Mouse (Mus musculus): ENCODE data around the gene Cmas. TPM values are rescaled to one million over a fixed set of nuclear protein-coding genes. Genes with fewer than 3 reads are reported as not detected.

The Cmas gene
- polyA plus RNA-seq, 1 experiment from 2014 or later, result 110 TPM

GRCm38 (mm10) chr6:142776935-142777334 lies 20.4 kb downstream of the Cmas start:
- no peak for DNase-seq (ENCODE audit: low spot score)
- H3K4me2 ChIP-seq (ENCODE audit: low read depth, low read length), result no peak overlapping the region
- H3K27me3 ChIP-seq (ENCODE audit: control insufficient read depth, insufficient read depth, low read length), result no peaks in the 10 kb centered on the region
- no peak overlapping the region for H3K4me3 ChIP-seq (ENCODE audit: low read depth, low read length)
- H3K9me3 ChIP-seq (replicated peaks; ENCODE audit: control insufficient read depth, low read length), result no peaks in the 10 kb centered on the region
- H3K27ac ChIP-seq (replicated peaks; ENCODE audit: low read depth, low read length), result no peak overlapping the region
- H3K36me3 ChIP-seq (replicated peaks; ENCODE audit: control insufficient read depth, insufficient read depth, low read depth, low read length), result peaks cover 9% of the 10 kb centered on the region
- no peak overlapping the region for H3K9ac ChIP-seq (replicated peaks; ENCODE audit: low read length)
- H3K4me1 ChIP-seq (ENCODE audit: control insufficient read depth, insufficient read depth, low read length), result no peaks in the 10 kb centered on the region
- WGBS, result 81% methylated on average over 4 of the region's 4 CpGs
- ATAC-seq (replicated peaks; ENCODE audit: insufficient number of reproducible peaks, low FRiP score, low TSS enrichment, low read depth), result no peak

GRCm38 (mm10) chr6:142779045-142779811 lies 22.7 kb downstream of the Cmas start:
- Histone ChIP-seq H3K4me2 (ENCODE audit: low read depth, low read length) (no peak overlapping the region), H3K27me3 (ENCODE audit: control insufficient read depth, insufficient read depth, low read length) (no peaks in the 10 kb centered on the region), H3K4me3 (ENCODE audit: low read depth, low read length) (no peak overlapping the region), H3K36me3 (replicated peaks; ENCODE audit: control insufficient read depth, insufficient read depth, low read depth, low read length) (no peaks in the 10 kb centered on the region), H3K9ac (replicated peaks; ENCODE audit: low read length) (no peak overlapping the region), H3K9me3 (replicated peaks; ENCODE audit: control insufficient read depth, low read length) (no peaks in the 10 kb centered on the region), H3K4me1 (ENCODE audit: control insufficient read depth, insufficient read depth, low read length) (no peaks in the 10 kb centered on the region), H3K27ac (replicated peaks; ENCODE audit: low read depth, low read length) (no peak overlapping the region)
- 54% methylated on average over 11 of the region's 11 CpGs for WGBS
- ATAC-seq (replicated peaks; ENCODE audit: insufficient number of reproducible peaks, low FRiP score, low TSS enrichment, low read depth) (peak; percentile 16; the same call in 1 of the 2 replicates), DNase-seq (ENCODE audit: low spot score) (peak; percentile 61)

- DNase-seq (ENCODE audit: low spot score) (no peak), ATAC-seq (replicated peaks; ENCODE audit: insufficient number of reproducible peaks, low FRiP score, low TSS enrichment, low read depth) (peak; percentile 46; the same call in 1 of the 2 replicates)
- Histone ChIP-seq H3K4me1 (ENCODE audit: control insufficient read depth, insufficient read depth, low read length) (no peaks in the 10 kb centered on the region), H3K9ac (replicated peaks; ENCODE audit: low read length) (no peak overlapping the region), H3K4me3 (ENCODE audit: low read depth, low read length) (no peak overlapping the region), H3K9me3 (replicated peaks; ENCODE audit: control insufficient read depth, low read length) (no peaks in the 10 kb centered on the region), H3K27ac (replicated peaks; ENCODE audit: low read depth, low read length) (no peak overlapping the region), H3K27me3 (ENCODE audit: control insufficient read depth, insufficient read depth, low read length) (no peaks in the 10 kb centered on the region), H3K4me2 (ENCODE audit: low read depth, low read length) (no peak overlapping the region), H3K36me3 (replicated peaks; ENCODE audit: control insufficient read depth, insufficient read depth, low read depth, low read length) (no peaks in the 10 kb centered on the region)
- 68% methylated on average over 14 of the region's 14 CpGs for WGBS
Measured at GRCm38 (mm10) chr6:142779812-142780573, 23.5 kb downstream of the Cmas start.

- no peak overlapping the region for H3K27ac ChIP-seq (replicated peaks; ENCODE audit: low read depth, low read length)
Measured at GRCm38 (mm10) chr6:142780574-142781033, 24.1 kb downstream of the Cmas start.

GRCm38 (mm10) chr6:142781286-142781685 lies 24.8 kb downstream of the Cmas start:
- no peaks in the 10 kb centered on the region for H3K9me3 ChIP-seq (replicated peaks; ENCODE audit: control insufficient read depth, low read length)
- H3K9ac ChIP-seq (replicated peaks; ENCODE audit: low read length), result no peak overlapping the region
- DNase-seq (ENCODE audit: low spot score) (no peak), ATAC-seq (replicated peaks; ENCODE audit: insufficient number of reproducible peaks, low FRiP score, low TSS enrichment, low read depth) (no peak)
- H3K36me3 ChIP-seq (replicated peaks; ENCODE audit: control insufficient read depth, insufficient read depth, low read depth, low read length), result no peaks in the 10 kb centered on the region
- no peak overlapping the region for H3K4me3 ChIP-seq (ENCODE audit: low read depth, low read length)
- H3K4me1 ChIP-seq (ENCODE audit: control insufficient read depth, insufficient read depth, low read length), result no peaks in the 10 kb centered on the region
- H3K4me2 ChIP-seq (ENCODE audit: low read depth, low read length), result no peak overlapping the region
- H3K27ac ChIP-seq (replicated peaks; ENCODE audit: low read depth, low read length), result no peak overlapping the region
- no peaks in the 10 kb centered on the region for H3K27me3 ChIP-seq (ENCODE audit: control insufficient read depth, insufficient read depth, low read length)
- 69% methylated on average over 7 of the region's 7 CpGs for WGBS

More at GRCm38 (mm10) chr6:142780574-142781033, 24.1 kb downstream of the Cmas start:
- no peak overlapping the region for H3K9ac ChIP-seq (replicated peaks; ENCODE audit: low read length)
- no peaks in the 10 kb centered on the region for H3K27me3 ChIP-seq (ENCODE audit: control insufficient read depth, insufficient read depth, low read length)
- H3K4me2 ChIP-seq (ENCODE audit: low read depth, low read length), result no peak overlapping the region
- H3K4me3 ChIP-seq (ENCODE audit: low read depth, low read length), result no peak overlapping the region
- H3K9me3 ChIP-seq (replicated peaks; ENCODE audit: control insufficient read depth, low read length), result no peaks in the 10 kb centered on the region
- WGBS, result 72% methylated on average over 4 of the region's 4 CpGs
- ATAC-seq (replicated peaks; ENCODE audit: insufficient number of reproducible peaks, low FRiP score, low TSS enrichment, low read depth) (no peak), DNase-seq (ENCODE audit: low spot score) (no peak)
- no peaks in the 10 kb centered on the region for H3K4me1 ChIP-seq (ENCODE audit: control insufficient read depth, insufficient read depth, low read length)
- H3K36me3 ChIP-seq (replicated peaks; ENCODE audit: control insufficient read depth, insufficient read depth, low read depth, low read length), result no peaks in the 10 kb centered on the region

GRCm38 (mm10) chr6:142785343-142785742 lies 28.9 kb downstream of the Cmas start:
- DNase-seq (ENCODE audit: low spot score), result peak; percentile 72
- no peak overlapping the region for H3K27ac ChIP-seq (replicated peaks; ENCODE audit: low read depth, low read length)
- H3K27me3 ChIP-seq (ENCODE audit: control insufficient read depth, insufficient read depth, low read length), result no peaks in the 10 kb centered on the region
- no peak overlapping the region for H3K4me2 ChIP-seq (ENCODE audit: low read depth, low read length)
- H3K36me3 ChIP-seq (replicated peaks; ENCODE audit: control insufficient read depth, insufficient read depth, low read depth, low read length), result no peaks in the 10 kb centered on the region
- no peak overlapping the region for H3K4me3 ChIP-seq (ENCODE audit: low read depth, low read length)
- WGBS, result 30% methylated on average over 4 of the region's 4 CpGs
- no peak for ATAC-seq (replicated peaks; ENCODE audit: insufficient number of reproducible peaks, low FRiP score, low TSS enrichment, low read depth)
- no peaks in the 10 kb centered on the region for H3K9me3 ChIP-seq (replicated peaks; ENCODE audit: control insufficient read depth, low read length)
- no peak overlapping the region for H3K9ac ChIP-seq (replicated peaks; ENCODE audit: low read length)
- no peaks in the 10 kb centered on the region for H3K4me1 ChIP-seq (ENCODE audit: control insufficient read depth, insufficient read depth, low read length)

- no peak overlapping the region for H3K4me3 ChIP-seq (ENCODE audit: low read depth, low read length)
- H3K9ac ChIP-seq (replicated peaks; ENCODE audit: low read length), result no peak overlapping the region
- ATAC-seq (replicated peaks; ENCODE audit: insufficient number of reproducible peaks, low FRiP score, low TSS enrichment, low read depth), result no peak
- no peaks in the 10 kb centered on the region for H3K36me3 ChIP-seq (replicated peaks; ENCODE audit: control insufficient read depth, insufficient read depth, low read depth, low read length)
- H3K27ac ChIP-seq (replicated peaks; ENCODE audit: low read depth, low read length), result no peak overlapping the region
- H3K9me3 ChIP-seq (replicated peaks; ENCODE audit: control insufficient read depth, low read length), result no peaks in the 10 kb centered on the region
- DNase-seq (ENCODE audit: low spot score), result no peak
- no peaks in the 10 kb centered on the region for H3K27me3 ChIP-seq (ENCODE audit: control insufficient read depth, insufficient read depth, low read length)
- 86% methylated on average over 21 of the region's 21 CpGs for WGBS
- H3K4me1 ChIP-seq (ENCODE audit: control insufficient read depth, insufficient read depth, low read length), result no peaks in the 10 kb centered on the region
- H3K4me2 ChIP-seq (ENCODE audit: low read depth, low read length), result no peak overlapping the region
Measured at GRCm38 (mm10) chr6:142786106-142786505, 29.6 kb downstream of the Cmas start.
